9 mouse cellular contexts compared by ENCODE assay signal in the genomic region with DNA sequence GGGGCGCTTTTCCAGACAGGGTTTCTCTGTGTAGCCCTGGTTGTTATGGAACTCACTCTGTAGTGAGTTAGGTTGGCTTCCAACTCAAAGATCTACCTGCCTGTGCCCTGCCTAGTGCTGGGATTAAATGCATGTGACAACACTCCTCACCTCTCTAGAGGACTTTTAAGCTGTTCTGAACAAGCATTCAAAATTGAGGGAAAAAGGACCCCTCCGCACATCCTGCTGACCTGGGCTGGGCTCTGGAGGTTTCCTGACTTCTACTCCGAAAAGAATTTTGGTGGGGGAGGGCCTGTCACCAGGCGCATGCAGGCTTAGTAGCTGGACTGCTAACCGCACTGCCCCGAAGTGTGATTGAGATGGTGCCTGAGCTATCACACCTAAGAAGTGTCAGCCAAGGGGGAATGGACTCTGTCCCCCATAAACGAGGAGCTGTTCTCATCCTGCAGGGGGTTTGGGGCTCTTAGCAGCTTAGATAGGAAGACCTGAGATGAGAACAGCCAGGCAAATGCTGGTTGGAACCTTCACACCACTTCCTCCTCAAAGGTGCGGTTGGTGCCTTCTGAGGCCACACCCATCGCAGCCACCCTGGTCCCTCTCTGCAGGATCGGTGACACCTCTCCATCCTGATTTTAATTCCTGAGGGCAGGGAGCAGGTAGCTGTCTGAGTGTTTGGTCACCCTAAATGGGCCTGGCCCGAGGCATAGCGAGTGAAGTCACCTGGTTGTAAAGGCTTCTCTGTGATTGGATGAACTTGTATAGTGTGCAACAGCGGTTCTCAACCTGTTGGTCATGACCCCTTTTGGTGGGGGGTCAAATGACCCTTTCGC. TPM values are rescaled to one million over a fixed set of nuclear protein-coding genes. Genes with fewer than 3 reads are reported as not detected.
A peak's percentile ranks its signal among the peaks of the same experiment; 100 is the strongest.
DNase-seq lines count a peak whose midpoint lies in the region; ATAC-seq lines count a peak whose summit lies in the region.
"Had no signal": no experiment of that assay in that cellular context is flagged by ENCODE, and none has a peak within 500 bp of the region (broad histone marks: within the 10 kb centered on the region; RNA-seq: fewer than 3 reads in every experiment).

No protein-coding gene starts in this region.

- no peaks in the 10 kb centered on the region for H3K27me3 ChIP-seq in kidney, embryonic 16.5 days (ENCODE audit: insufficient read depth, low read length)
- no peaks in the 10 kb centered on the region for H3K27me3 ChIP-seq in intestine, embryonic 16.5 days (replicated peaks; ENCODE audit: control insufficient read depth, insufficient read depth, low read length)

- ATAC-seq in kidney, embryonic 16.5 days (ENCODE audit: low FRiP score, low TSS enrichment), result no peak
- peak; percentile 60 for ATAC-seq in activated CD4-positive, CD25-positive, alpha-beta regulatory T cell, adult 4 months
- peak; percentile 37 for ATAC-seq in intestine, embryonic 16.5 days

- no peaks in the 10 kb centered on the region for H3K9me3 ChIP-seq in kidney, embryonic 16.5 days (ENCODE audit: low read length)
- H3K9me3 ChIP-seq in intestine, embryonic 16.5 days (ENCODE audit: control insufficient read depth, low read length), result no peaks in the 10 kb centered on the region

- peaks cover 33% of the 10 kb centered on the region for H3K4me1 ChIP-seq in kidney, embryonic 16.5 days (ENCODE audit: insufficient read depth, low read length)
- H3K4me1 ChIP-seq in intestine, embryonic 16.5 days (ENCODE audit: control insufficient read depth, insufficient read depth, low read length), result peaks cover 42% of the 10 kb centered on the region

- 53% methylated on average over 14 of the region's 14 CpGs for WGBS in kidney, embryonic 16.5 days
- WGBS in intestine, embryonic 16.5 days, result 50% methylated on average over 14 of the region's 14 CpGs

- H3K4me2 ChIP-seq in kidney, embryonic 16.5 days (replicated peaks; ENCODE audit: low read depth, low read length), result no peak overlapping the region; the same call in 1 of the 2 replicates
- no peak overlapping the region for H3K4me2 ChIP-seq in intestine, embryonic 16.5 days (ENCODE audit: low read depth, low read length)

- intact Hi-C loops in left cerebral cortex, postnatal 10 days (cut with DNase I), result no loop called here

- H3K4me3 ChIP-seq in kidney, embryonic 16.5 days (ENCODE audit: low read length), result no peak overlapping the region
- H3K4me3 ChIP-seq in intestine, embryonic 16.5 days (ENCODE audit: low read length), result no peak overlapping the region

- H3K9ac ChIP-seq in kidney, embryonic 16.5 days (replicated peaks; ENCODE audit: low read length), result 0 out of 2 replicates have a peak overlapping the region, but pooled peaks have one; percentile 13
- 0 out of 2 replicates have a peak overlapping the region, but pooled peaks have one; percentile 15 for H3K9ac ChIP-seq in intestine, embryonic 16.5 days (ENCODE audit: low read depth, low read length)

- 0 out of 2 replicates have a peak, but pooled peaks cover 3% of the 10 kb centered on the region for H3K36me3 ChIP-seq in kidney, embryonic 16.5 days (ENCODE audit: insufficient read depth, low read length)
- H3K36me3 ChIP-seq in intestine, embryonic 16.5 days (ENCODE audit: control insufficient read depth, insufficient read depth, low read length), result no peaks in the 10 kb centered on the region

- H3K27ac ChIP-seq in kidney, embryonic 16.5 days (ENCODE audit: low read length), result peak overlapping the region; percentile 64
- peak overlapping the region; percentile 53 for H3K27ac ChIP-seq in intestine, embryonic 16.5 days (ENCODE audit: low read length)

- DNase-seq in kidney, adult 8-10 months, result no peak
- peak; percentile 78 to 80 for DNase-seq in spleen, postnatal 36 days (ENCODE audit: low spot score in 2 of 2)
- no peak for DNase-seq in urinary bladder, adult 18-20 months (ENCODE audit: low spot score in 2 of 2)
- DNase-seq in layer of hippocampus, postnatal 25 days (ENCODE audit: extremely low spot score in 1 of 2, low spot score in 1 of 2), result no peak
- no peak for DNase-seq in left cerebral cortex, postnatal 10 days (ENCODE audit: extremely low spot score in 1 of 2, low spot score in 2 of 2)
- DNase-seq: cerebellum, adult 9-10 months had no signal

RNA-seq across cellular contexts. Expression of gene Stk10, which starts 20.4 kb away (rescaled TPM):
- polyA plus RNA-seq in kidney, embryonic 16.5 days (2015; fragmentation: Nextera tagmentation; extraction: Ambion mirVana), result 5.6 and 6.5 TPM in 2 replicates
- 100 to 1,000 TPM in 1 of 2 experiments, 10 to 100 TPM in 1; 66.9 to 116 TPM for polyA plus RNA-seq in activated CD4-positive, CD25-positive, alpha-beta regulatory T cell, adult 4 months (2017; shearing (Covaris generic))
- 5.2 and 5.7 TPM in 2 replicates for polyA plus RNA-seq in intestine, embryonic 16.5 days (2015; fragmentation: Nextera tagmentation; extraction: Ambion mirVana)
- 1 to 10 TPM; 7.6 to 8.6 TPM for total RNA-seq in layer of hippocampus, postnatal 25 days (2021)
- 1 to 10 TPM; 6.4 to 7.5 TPM for total RNA-seq in left cerebral cortex, postnatal 10 days (2021)

RNA-seq across cellular contexts. Expression of gene Efcab9, which starts 21.6 kb away (rescaled TPM):
- polyA plus RNA-seq in kidney, embryonic 16.5 days (2015; fragmentation: Nextera tagmentation; extraction: Ambion mirVana), result 0.47 and 0.68 TPM in 2 replicates
- 1 to 10 TPM; 1.1 to 1.2 TPM for polyA plus RNA-seq in activated CD4-positive, CD25-positive, alpha-beta regulatory T cell, adult 4 months (2017; shearing (Covaris generic))
- polyA plus RNA-seq in intestine, embryonic 16.5 days (2015; fragmentation: Nextera tagmentation; extraction: Ambion mirVana), result 0.65 and 0.77 TPM in 2 replicates
- 1 to 10 TPM; 1.2 TPM for total RNA-seq in layer of hippocampus, postnatal 25 days (2021)
- not detected for total RNA-seq in left cerebral cortex, postnatal 10 days (2021)

Comparison
In these comparisons a context has a peak if more than half of its experiments do, and no peak if none do; other contexts are left out.
1. DNase-seq: peak in spleen, postnatal 36 days (2 of 2); none in kidney, adult 8-10 months (0 of 2), urinary bladder, adult 18-20 months (0 of 2), layer of hippocampus, postnatal 25 days (0 of 2) and left cerebral cortex, postnatal 10 days (0 of 2).